Mouse (Mus musculus) hindbrain, embryonic 13.5 days (tissue): ENCODE results near the gene Slc6a21. TPM values are rescaled to one million over a fixed set of nuclear protein-coding genes. Genes with fewer than 3 reads are reported as not detected.
"Not testable (repeated sequence)": the region's sequence is repeated elsewhere in the genome, so short reads cannot be mapped to it uniquely, and the experiment has no call there.

ENCODE experiments used
- ATAC-seq: fragments of 200-750 bp; cut with Nextera tagmentation; 2 replicates; pipeline ENCODE4 v1.8.0; 2017; ENCODE audit warnings: moderate TSS enrichment; ENCODE audit not compliant: low FRiP score
- H3K27ac ChIP-seq: fragments of 300-500 bp; sonication (generic); 2 replicates; pipeline ENCODE4 v1.5.1; 2015; ENCODE audit warnings: inconsistent platforms, mild to moderate bottlenecking, moderate library complexity
- H3K27me3 ChIP-seq: fragments of 300-500 bp; sonication (generic); 2 replicates; pipeline ENCODE4 v1.6.1; 2015; ENCODE audit warnings: mild to moderate bottlenecking, inconsistent platforms
- H3K36me3 ChIP-seq: fragments of 300-500 bp; sonication (generic); 2 replicates; pipeline ENCODE4 v1.6.1; 2015; ENCODE audit warnings: mild to moderate bottlenecking, inconsistent platforms
- H3K4me1 ChIP-seq: fragments of 300-500 bp; sonication (generic); replicated peaks from 2 replicates; pipeline ENCODE4 v1.6.1; 2015; ENCODE audit warnings: inconsistent platforms
- H3K4me2 ChIP-seq: fragments of 300-500 bp; sonication (generic); 2 replicates; pipeline ENCODE4 v1.6.1; 2015; ENCODE audit warnings: inconsistent platforms, mild to moderate bottlenecking, moderate library complexity
- H3K4me3 ChIP-seq: fragments of 300-500 bp; sonication (generic); 2 replicates; pipeline ENCODE4 v1.5.1; 2015; ENCODE audit warnings: mild to moderate bottlenecking, inconsistent platforms
- H3K9ac ChIP-seq: fragments of 300-500 bp; sonication (generic); 2 replicates; pipeline ENCODE4 v1.6.1; 2015; ENCODE audit warnings: mild to moderate bottlenecking, inconsistent platforms
- H3K9me3 ChIP-seq: fragments of 300-500 bp; sonication (generic); 2 replicates; pipeline ENCODE4 v1.6.1; 2016; ENCODE audit warnings: inconsistent platforms
- WGBS: fragments of 180-500 bp; shearing (Covaris S2); methylation state at CpG from one replicate; pipeline ENCODE4 v1.1.7; 2015; 5-methylcytosine and 5-hydroxymethylcytosine counted together
- polyA plus RNA-seq: library from polyadenylated mRNA; unstranded; fragments of >200 nt; fragmentation: Nextera tagmentation; extraction: Ambion mirVana; gene quantifications from 2 replicates; pipeline ENCODE4 v1.2.1, GENCODE M21; 2015

Slc6a21 gene
- polyA plus RNA-seq, 1 experiment from 2014 or later = not detected

GRCm38 (mm10) chr7:45235656-45236180, 41.6 kb upstream of the Slc6a21 start:
- Histone ChIP-seq H3K4me1 (peaks cover 35% of the 10 kb centered on the region), H3K4me2 (peak overlapping the region; percentile 34), H3K4me3 (peak overlapping the region; percentile 9; the same call in 1 of the 2 replicates), H3K36me3 (peaks cover 20% of the 10 kb centered on the region; the same call in 1 of the 2 replicates), H3K9me3 (no peaks in the 10 kb centered on the region), H3K9ac (peak overlapping the region; percentile 39; the same call in 1 of the 2 replicates), H3K27me3 (peaks cover 57% of the 10 kb centered on the region), H3K27ac (0 out of 2 replicates have a peak overlapping the region, but pooled peaks have one; percentile 30)
- WGBS = 30% methylated on average over 17 of the region's 17 CpGs
- no peak for ATAC-seq

GRCm38 (mm10) chr7:45237747-45238699, 39.3 kb upstream of the Slc6a21 start:
- no peak for ATAC-seq
- Histone ChIP-seq H3K27ac (no peak overlapping the region), H3K4me1 (peaks cover 37% of the 10 kb centered on the region), H3K27me3 (peaks cover 70% of the 10 kb centered on the region), H3K36me3 (0 out of 2 replicates have a peak, but pooled peaks cover 1% of the 10 kb centered on the region), H3K9ac (no peak overlapping the region; the same call in 1 of the 2 replicates), H3K4me2 (no peak overlapping the region), H3K9me3 (no peaks in the 10 kb centered on the region), H3K4me3 (no peak overlapping the region)
- 77% methylated on average over 17 of the region's 17 CpGs for WGBS

GRCm38 (mm10) chr7:45238723-45239496, 38.4 kb upstream of the Slc6a21 start, which contains the start of gene Cd37:
Gene Cd37 (minus strand): TSS chr7:45239115.
- ATAC-seq = no peak
- Histone ChIP-seq H3K9ac (no peak within 1 kb of the TSS; the same call in 1 of the 2 replicates), H3K4me2 (no peak within 1 kb of the TSS), H3K9me3 (no peaks in the 10 kb centered on the region), H3K27me3 (peaks cover 67% of the 10 kb centered on the region), H3K36me3 (no peaks in the 10 kb centered on the region), H3K4me1 (peaks cover 28% of the 10 kb centered on the region), H3K4me3 (no peak within 1 kb of the TSS), H3K27ac (no peak within 1 kb of the TSS)
- 37% methylated on average over 20 of the region's 20 CpGs for WGBS

- Histone ChIP-seq H3K27ac (no peak overlapping the region), H3K4me1 (peaks cover 16% of the 10 kb centered on the region), H3K36me3 (no peaks in the 10 kb centered on the region), H3K4me2 (peak overlapping the region; percentile 68; the same call in 1 of the 2 replicates), H3K27me3 (peaks cover 56% of the 10 kb centered on the region), H3K9me3 (no peaks in the 10 kb centered on the region), H3K4me3 (no peak overlapping the region), H3K9ac (no peak overlapping the region)
- ATAC-seq = no peak
- 71% methylated on average over 7 of the region's 7 CpGs for WGBS
These were observed 37.2 kb upstream of the Slc6a21 start for GRCm38 (mm10) chr7:45240109-45240508.

- H3K9ac ChIP-seq = peak within 1 kb of the TSS; percentile 61
- no peak within 1 kb of the TSS for H3K27ac ChIP-seq
- H3K36me3 ChIP-seq = no peaks in the 10 kb centered on the region
- peaks cover 10% of the 10 kb centered on the region for H3K4me1 ChIP-seq
- H3K4me3 ChIP-seq = peak within 1 kb of the TSS; percentile 42
- H3K4me2 ChIP-seq = peak within 1 kb of the TSS; percentile 68
- peak; percentile 63; the same call in 1 of the 2 replicates for ATAC-seq
- H3K27me3 ChIP-seq = peaks cover 51% of the 10 kb centered on the region
- WGBS = 10% methylated on average over 53 of the region's 53 CpGs
- H3K9me3 ChIP-seq = no peaks in the 10 kb centered on the region
These were observed 36.5 kb upstream of the Slc6a21 start, which contains the start of gene Slc6a16 for GRCm38 (mm10) chr7:45240633-45241388. Gene Slc6a16 (plus strand): TSS chr7:45241085.

- Histone ChIP-seq H3K27ac (no peak overlapping the region), H3K4me1 (peaks cover 10% of the 10 kb centered on the region), H3K4me2 (peak overlapping the region; percentile 68), H3K4me3 (peak overlapping the region; percentile 42), H3K36me3 (no peaks in the 10 kb centered on the region), H3K27me3 (peaks cover 48% of the 10 kb centered on the region), H3K9ac (peak overlapping the region; percentile 61), H3K9me3 (no peaks in the 10 kb centered on the region)
- no peak for ATAC-seq
- 78% methylated on average over 6 of the region's 6 CpGs for WGBS
These were observed 35.9 kb upstream of the Slc6a21 start for GRCm38 (mm10) chr7:45241389-45241749.

GRCm38 (mm10) chr7:45247666-45248065, 29.6 kb upstream of the Slc6a21 start:
- Histone ChIP-seq H3K9ac (no peak overlapping the region), H3K36me3 (no peaks in the 10 kb centered on the region), H3K27me3 (0 out of 2 replicates have a peak, but pooled peaks cover 3% of the 10 kb centered on the region), H3K4me3 (no peak overlapping the region), H3K4me2 (no peak overlapping the region), H3K27ac (no peak overlapping the region), H3K9me3 (no peaks in the 10 kb centered on the region), H3K4me1 (no peaks in the 10 kb centered on the region)
- WGBS = 34% methylated on average over 3 of the region's 3 CpGs
- ATAC-seq = no peak

- Histone ChIP-seq H3K4me1 (no peaks in the 10 kb centered on the region), H3K27me3 (peaks cover 12% of the 10 kb centered on the region; the same call in 1 of the 2 replicates), H3K9me3 (no peaks in the 10 kb centered on the region), H3K36me3 (no peaks in the 10 kb centered on the region), H3K4me3 (no peak overlapping the region), H3K27ac (no peak overlapping the region), H3K4me2 (no peak overlapping the region), H3K9ac (no peak overlapping the region)
- ATAC-seq = no peak
- 86% methylated on average over 8 of the region's 8 CpGs for WGBS
These were observed 23.5 kb upstream of the Slc6a21 start for GRCm38 (mm10) chr7:45253806-45254205.

- not testable (repeated sequence) for H3K4me1 ChIP-seq, H3K4me2 ChIP-seq, ATAC-seq, H3K9me3 ChIP-seq, H3K27ac ChIP-seq, H3K36me3 ChIP-seq, H3K9ac ChIP-seq, H3K4me3 ChIP-seq
- peaks cover 19% of the 10 kb centered on the region; the same call in 1 of the 2 replicates for H3K27me3 ChIP-seq
- WGBS = 87% methylated on average over 7 of the region's 7 CpGs
These were observed 21.5 kb upstream of the Slc6a21 start for GRCm38 (mm10) chr7:45255822-45256221.

GRCm38 (mm10) chr7:45257063-45257840, 20.1 kb upstream of the Slc6a21 start:
- Histone ChIP-seq H3K4me2 (no peak overlapping the region), H3K27ac (no peak overlapping the region), H3K36me3 (no peaks in the 10 kb centered on the region), H3K9me3 (no peaks in the 10 kb centered on the region), H3K4me3 (no peak overlapping the region), H3K27me3 (peaks cover 19% of the 10 kb centered on the region; the same call in 1 of the 2 replicates), H3K4me1 (no peaks in the 10 kb centered on the region), H3K9ac (no peak overlapping the region)
- no peak for ATAC-seq
- whole genome bisulfite sequencing = 65% methylated on average over 11 of the region's 11 CpGs

GRCm38 (mm10) chr7:45259281-45259680, 18.0 kb upstream of the Slc6a21 start:
- Histone ChIP-seq H3K9me3 (no peaks in the 10 kb centered on the region), H3K4me3 (no peak overlapping the region), H3K27ac (no peak overlapping the region), H3K4me1 (no peaks in the 10 kb centered on the region), H3K9ac (no peak overlapping the region), H3K27me3 (peaks cover 19% of the 10 kb centered on the region; the same call in 1 of the 2 replicates), H3K4me2 (no peak overlapping the region), H3K36me3 (no peaks in the 10 kb centered on the region)
- 91% methylated on average over 8 of the region's 8 CpGs for WGBS
- no peak for ATAC-seq
